Mouse (Mus musculus): ENCODE measurements at regions not wholly inside any gene's neighbourhood (a gene's known extent, or its start where the extent isn't known, plus 50 kb on each side); places are given as distances from the start of the nearest gene placed in this dataset.

DNA sequence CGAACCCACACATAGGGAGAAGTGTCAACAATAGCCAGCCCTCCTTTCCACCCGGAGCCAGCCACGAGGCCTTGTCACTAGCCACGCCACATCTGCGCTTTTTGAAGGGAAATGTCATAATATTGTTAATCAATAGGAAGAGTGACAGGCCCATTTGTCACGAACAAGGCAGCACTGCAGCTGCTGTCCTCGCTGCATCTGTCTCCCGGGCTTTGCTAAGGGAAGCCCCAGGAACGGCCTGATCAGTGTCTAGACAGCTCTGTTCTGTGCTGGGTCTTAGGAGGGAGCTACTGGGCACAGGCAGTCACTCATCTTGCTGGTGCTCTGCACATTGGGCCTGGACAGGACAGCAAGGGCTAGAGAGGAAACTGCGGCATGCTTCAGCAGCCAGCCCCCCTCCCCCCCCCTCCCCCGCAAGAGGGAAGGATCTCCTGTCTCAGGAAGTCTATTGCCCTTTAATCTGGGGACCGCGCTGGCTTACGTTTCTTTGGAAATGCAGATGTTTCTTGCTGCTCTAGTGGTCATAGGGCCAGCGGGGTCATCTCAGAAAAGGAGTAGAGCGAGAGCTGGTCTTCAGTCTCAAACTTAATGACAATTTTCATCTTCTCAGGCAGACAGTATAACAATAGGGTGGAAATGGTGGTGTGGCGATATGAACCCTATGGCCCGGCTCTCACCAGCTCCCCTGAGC lies 169.1 kb upstream of the Npvf start:
- TF ChIP-seq CTCF (IDR thresholded peaks at IDR 0.05; ENCODE audit: control insufficient read depth, insufficient read depth, low read length) (no peak), POLR2A (IDR thresholded peaks at IDR 0.05; ENCODE audit: borderline replicate concordance, control insufficient read depth, low read depth, low read length) (no peak)

Data from bone marrow, adult 2 months (tissue).